Mouse (Mus musculus) MEL (cell line): Measurements from ENCODE around the gene Fgfr2.

Source experiments
- CHD2 ChIP-seq: IDR thresholded peaks from 2 replicates; pipeline ENCODE4 v1.6.1; 2011; ENCODE audit warnings: low read length, improper control_type of control experiment
- CTCF ChIP-seq, 3 experiments: IDR thresholded peaks in 2 of 3; conservative IDR thresholded peaks in 1 of 3; 2 replicates each; pipeline ENCODE4 v1.5.1; 2011 to 2012; ENCODE audit warnings: low read length in 3 of 3, low read depth in 2 of 3, mild to moderate bottlenecking in 2 of 3, improper control_type of control experiment in 1 of 3, inconsistent platforms in 1 of 3, mixed read lengths in 1 of 3, moderate library complexity in 1 of 3; ENCODE audit not compliant: control insufficient read depth in 1 of 3, insufficient read depth in 1 of 3, poor library complexity in 1 of 3, severe bottlenecking in 1 of 3
- EP300 ChIP-seq, 2 experiments: IDR thresholded peaks; 2 replicates each; pipeline ENCODE4 v1.6.1; 2011; ENCODE audit warnings: improper control_type of control experiment in 2 of 2, low read length in 2 of 2, low read depth in 1 of 2, mild to moderate bottlenecking in 1 of 2
- MAX ChIP-seq: IDR thresholded peaks from 2 replicates; pipeline ENCODE4 v1.6.1; 2011; ENCODE audit warnings: low read length, improper control_type of control experiment
- MAZ ChIP-seq: IDR thresholded peaks from 2 replicates; pipeline ENCODE4 v1.6.1; 2012; ENCODE audit warnings: low read depth, mild to moderate bottlenecking, inconsistent platforms, low read length, improper control_type of control experiment
- POLR2A ChIP-seq, 2 experiments: IDR thresholded peaks; 2 replicates each; pipeline ENCODE4 v1.6.1; 2011 to 2012; ENCODE audit warnings: low read length in 2 of 2, mild to moderate bottlenecking in 2 of 2, control low read depth in 1 of 2, improper control_type of control experiment in 1 of 2, low read depth in 1 of 2, moderate library complexity in 1 of 2; ENCODE audit not compliant: control insufficient read depth in 1 of 2, insufficient read depth in 1 of 2, poor library complexity in 1 of 2
- POLR2AphosphoS2 ChIP-seq: IDR thresholded peaks from 2 replicates; pipeline ENCODE4 v1.6.1; 2011; ENCODE audit warnings: low read length, improper control_type of control experiment
- TBP ChIP-seq: IDR thresholded peaks from 2 replicates; pipeline ENCODE4 v1.8.0; 2011; ENCODE audit warnings: low read depth, low read length, improper control_type of control experiment
- TCF12 ChIP-seq: IDR thresholded peaks from 2 replicates; pipeline ENCODE4 v1.6.1; 2014; ENCODE audit warnings: low read depth, mild to moderate bottlenecking, inconsistent platforms, low read length, improper control_type of control experiment, moderate library complexity
- USF1 ChIP-seq: IDR thresholded peaks from 2 replicates; pipeline ENCODE4 v1.6.1; 2014; ENCODE audit warnings: low read depth, mild to moderate bottlenecking, inconsistent platforms, low read length, improper control_type of control experiment, moderate library complexity
- ZMIZ1 ChIP-seq: IDR thresholded peaks from 2 replicates; pipeline ENCODE4 v1.6.1; 2012; ENCODE audit warnings: low read depth, mild to moderate bottlenecking, inconsistent platforms, low read length, improper control_type of control experiment, moderate library complexity

DNA sequence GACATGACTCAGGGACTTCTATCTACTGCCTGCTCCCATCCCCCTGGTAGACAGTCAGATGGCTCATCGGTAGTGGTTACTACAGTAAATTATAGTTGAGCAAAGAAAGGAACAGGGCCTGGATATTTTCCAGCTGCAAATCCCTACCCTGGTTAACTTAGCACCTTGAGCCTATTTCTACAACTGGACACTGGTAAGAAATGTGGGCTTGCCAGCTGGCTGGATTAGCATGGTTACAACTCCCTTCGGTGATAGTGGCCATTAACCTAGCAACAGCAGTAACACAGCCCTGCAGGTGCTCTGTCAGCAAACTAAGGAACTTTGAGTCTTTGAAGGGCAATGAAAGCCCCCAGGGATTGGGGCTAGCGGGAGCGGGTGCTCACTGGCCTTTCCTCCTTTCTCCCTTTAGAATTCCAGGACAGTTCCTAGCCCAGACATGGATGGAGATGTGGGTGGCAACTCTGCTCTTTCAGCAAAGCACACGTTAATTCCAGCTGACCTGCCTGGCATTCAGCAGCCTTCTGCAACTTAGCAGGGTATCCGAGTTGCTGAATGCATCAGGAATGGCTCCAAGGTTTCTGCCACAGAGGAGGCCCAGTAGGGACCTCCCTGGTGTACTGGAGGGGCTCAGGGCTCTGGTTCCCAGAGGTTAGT, 390.9 kb downstream of the Fgfr2 start:
- no peak for TF ChIP-seq ZMIZ1
- TF ChIP-seq USF1: no peak
- no peak for TF ChIP-seq POLR2A (IDR thresholded peaks at IDR 0.05; ENCODE audit: control insufficient read depth in 1 of 2, insufficient read depth in 1 of 2, low read depth in 1 of 2, low read length in 2 of 2, poor library complexity in 1 of 2)
- TF ChIP-seq TBP: no peak
- no peak for TF ChIP-seq EP300 (IDR thresholded peaks at IDR 0.05; ENCODE audit: low read depth in 1 of 2, low read length in 2 of 2)
- no peak for TF ChIP-seq POLR2AphosphoS2
- no peak for TF ChIP-seq MAX
- no peak for TF ChIP-seq TCF12
- no peak for TF ChIP-seq CTCF (IDR thresholded peaks at IDR 0.05 in 2 of 3, conservative IDR thresholded peaks at IDR 0.05 in 1 of 3; ENCODE audit: control insufficient read depth in 1 of 3, insufficient read depth in 1 of 3, low read depth in 2 of 3, low read length in 3 of 3, poor library complexity in 1 of 3, severe bottlenecking in 1 of 3)
- TF ChIP-seq MAZ: no peak
- TF ChIP-seq CHD2: no peak
